Mouse (Mus musculus): ENCODE data around the gene Crhr1.

DNA sequence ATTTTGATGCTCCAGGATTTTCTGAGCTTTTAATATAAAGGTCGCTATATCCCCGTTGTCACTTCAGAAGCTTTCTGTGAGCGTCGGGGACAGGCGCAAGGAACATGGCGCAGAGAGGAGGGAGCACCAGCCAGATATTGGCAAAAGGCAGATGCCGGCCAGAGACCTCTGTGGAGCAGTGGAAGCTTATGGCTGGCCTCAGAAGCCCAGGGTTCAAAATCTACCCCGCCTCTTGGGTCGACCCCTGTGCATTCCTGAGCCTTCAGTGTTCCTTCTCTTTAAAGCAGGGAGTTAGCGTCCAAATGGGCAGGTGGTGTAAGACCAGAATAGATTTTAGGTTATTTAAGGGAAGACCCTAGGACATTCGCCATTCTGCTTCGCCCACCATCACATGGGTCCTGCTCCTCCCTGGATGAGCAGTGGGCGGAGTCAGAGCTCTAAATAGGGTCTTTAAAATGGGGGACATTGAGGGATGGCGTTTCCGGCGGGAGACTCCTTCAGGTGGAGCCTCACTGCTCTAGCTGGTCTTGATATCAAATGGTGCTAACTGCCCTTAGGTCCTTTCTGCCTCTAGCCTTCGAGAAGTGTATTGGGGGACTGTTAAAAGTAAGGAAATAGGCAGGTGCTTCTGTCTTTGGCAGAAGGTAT is 25.7 kb downstream of the Crhr1 start:
- TF ChIP-seq POLR2A (IDR thresholded peaks at IDR 0.05; ENCODE audit: borderline replicate concordance, insufficient read depth, low read length) (no peak), CTCF (IDR thresholded peaks at IDR 0.05; ENCODE audit: borderline replicate concordance, insufficient read depth, low read depth, low read length) (no peak)

Measured in cerebellum, adult 2 months (tissue).